Mouse (Mus musculus): ENCODE data around the gene Commd1. TPM values are rescaled to one million over a fixed set of nuclear protein-coding genes. Genes with fewer than 3 reads are reported as not detected.
A peak's percentile ranks its signal among the peaks of the same experiment; 100 is the strongest.

Commd1 gene
- total RNA-seq, 2 experiments from 2014 or later, result 139 to 159 TPM

GRCm38 (mm10) chr11:22860335-22861227 is 121.6 kb downstream of the Commd1 start, which contains the start of gene B3gnt2:
Gene B3gnt2, minus strand, starts transcription at chr11:22860961.
- peak in 1 of 2 experiments; percentile 39 for DNase-seq (ENCODE audit: low spot score in 2 of 2)

- DNase-seq (ENCODE audit: low spot score in 2 of 2), result peak; percentile 83 to 88
These were observed 122.4 kb downstream of the Commd1 start for GRCm38 (mm10) chr11:22859633-22860334.

- DNase-seq (ENCODE audit: low spot score in 2 of 2), result no peak
These were observed 122.9 kb downstream of the Commd1 start for GRCm38 (mm10) chr11:22859301-22859632.

GRCm38 (mm10) chr11:22858441-22859300 is 123.5 kb downstream of the Commd1 start:
- no peak for DNase-seq (ENCODE audit: low spot score in 2 of 2)

- DNase-seq (ENCODE audit: low spot score in 2 of 2), result no peak
These were observed 124.3 kb downstream of the Commd1 start for GRCm38 (mm10) chr11:22857705-22858440.

GRCm38 (mm10) chr11:22857106-22857704 is 125.0 kb downstream of the Commd1 start:
- no peak for DNase-seq (ENCODE audit: low spot score in 2 of 2)

DNA sequence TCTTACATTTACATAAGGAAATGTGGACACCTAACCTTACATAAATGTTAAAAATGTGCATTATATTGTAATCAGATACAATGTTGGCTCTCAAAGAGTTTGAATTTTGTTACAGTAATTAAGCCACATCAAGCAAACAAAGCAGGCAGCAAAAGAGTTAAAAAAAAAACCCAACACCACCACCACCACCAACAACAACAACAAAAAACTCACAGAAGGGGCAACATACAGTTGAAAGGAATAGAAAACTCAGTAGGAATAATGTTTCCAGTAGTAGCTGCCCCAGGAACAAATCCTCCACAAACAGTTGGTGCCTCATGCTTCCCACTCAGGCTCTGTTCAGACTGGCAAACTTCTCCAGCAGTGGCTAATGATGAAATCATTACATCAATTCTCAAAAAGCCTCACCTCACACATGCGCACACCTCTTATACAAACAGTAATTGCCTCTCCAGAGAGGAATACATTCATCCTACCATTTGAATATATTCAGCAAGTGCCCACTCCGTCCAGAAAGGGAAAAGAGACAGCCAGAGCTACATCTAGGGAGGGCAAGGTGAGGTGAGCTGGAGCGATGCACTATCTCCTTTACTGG is 125.7 kb downstream of the Commd1 start:
- no peak for DNase-seq (ENCODE audit: low spot score in 2 of 2)

GRCm38 (mm10) chr11:22854571-22854970 is 127.6 kb downstream of the Commd1 start:
- DNase-seq (ENCODE audit: low spot score in 2 of 2), result no peak

DNA sequence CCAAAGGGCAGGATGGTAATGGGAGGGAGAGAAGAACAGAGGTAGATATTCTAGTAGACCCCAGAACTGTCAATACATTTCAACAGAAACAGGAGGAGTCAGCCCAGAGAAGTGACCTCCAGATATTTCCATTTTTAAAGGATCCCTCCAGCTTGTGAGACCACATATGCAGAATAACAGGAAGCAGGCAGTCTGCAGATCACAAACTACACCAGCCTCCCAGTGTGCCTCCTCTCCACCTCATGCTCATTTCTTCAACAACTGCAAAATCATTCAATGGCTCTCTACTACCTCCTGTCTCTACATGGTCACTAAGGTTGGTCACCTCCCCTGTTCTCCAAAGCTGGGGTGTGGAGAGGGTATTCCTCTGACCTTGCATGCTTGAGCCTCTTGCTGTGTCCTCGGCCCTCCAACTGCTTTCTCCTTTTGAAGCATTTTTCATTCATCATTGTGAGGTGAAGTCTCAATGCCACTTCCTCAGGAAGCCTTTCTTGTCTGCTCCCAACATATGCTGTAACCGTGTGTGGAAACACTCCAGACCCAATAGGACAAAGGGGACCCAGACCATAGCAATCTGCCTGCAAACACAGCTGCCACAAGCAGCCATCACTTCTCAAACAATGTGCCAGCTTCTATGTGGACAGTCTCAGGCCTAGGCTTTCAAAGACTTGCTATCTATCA is 128.6 kb downstream of the Commd1 start:
- no peak for DNase-seq (ENCODE audit: low spot score in 2 of 2)

DNA sequence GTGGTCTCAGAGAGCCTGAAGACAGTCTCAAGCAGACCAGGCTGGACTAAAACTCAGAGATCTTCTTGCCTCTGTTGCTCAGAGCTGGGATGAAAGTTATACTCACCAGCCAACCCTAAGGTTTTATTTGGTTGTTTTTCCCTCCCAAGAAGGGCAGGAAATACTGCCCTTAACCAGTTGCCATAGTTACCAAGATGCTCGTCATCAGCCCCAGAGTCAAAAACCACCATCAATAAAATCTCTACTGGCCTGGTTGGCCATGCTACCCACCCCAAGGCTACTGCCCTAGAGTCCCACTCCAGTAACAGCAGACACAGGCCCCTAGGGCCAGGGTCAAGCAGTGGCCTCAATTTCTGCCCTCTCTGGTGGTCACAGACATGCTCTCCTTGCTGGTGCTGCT is 129.7 kb downstream of the Commd1 start:
- DNase-seq (ENCODE audit: low spot score in 2 of 2), result no peak

DNA sequence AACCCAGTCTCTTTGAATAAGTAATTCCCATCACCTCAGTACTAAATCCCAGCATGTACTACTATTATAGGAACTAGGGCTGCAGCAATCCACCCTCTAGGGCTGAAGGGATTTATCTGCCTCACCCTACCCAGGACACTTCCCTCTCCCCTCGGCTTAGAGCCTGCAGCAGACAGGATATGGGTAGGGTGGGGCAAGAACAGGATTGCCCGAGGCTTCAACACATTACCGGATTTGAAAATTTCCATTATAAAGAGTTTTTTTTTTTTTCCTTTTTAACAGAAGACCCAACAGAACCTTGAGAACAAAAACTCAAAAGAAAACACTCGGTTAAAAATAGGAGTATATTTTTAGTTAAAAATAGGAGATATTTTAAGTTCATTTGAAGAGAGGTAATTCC is 130.8 kb downstream of the Commd1 start:
- DNase-seq (ENCODE audit: low spot score in 2 of 2), result no peak

DNA sequence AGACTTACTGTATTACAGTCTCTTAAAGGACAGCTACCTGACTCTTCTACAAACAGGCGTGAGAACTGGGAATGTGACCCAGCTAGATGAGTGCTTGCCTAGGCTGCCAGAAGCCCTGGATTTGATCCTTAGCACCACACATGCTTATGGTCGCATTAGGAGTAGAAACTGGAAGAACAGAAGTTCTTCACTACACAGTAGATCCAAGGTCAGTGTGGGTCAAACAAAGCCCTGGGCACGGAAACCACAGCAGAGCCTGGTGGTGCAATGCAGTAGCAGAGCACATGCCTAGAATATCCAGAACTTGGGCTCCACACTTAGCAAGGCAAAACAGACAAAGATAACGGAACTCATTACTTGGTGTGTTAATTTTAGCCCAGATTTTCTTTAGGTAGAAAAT is 132.1 kb downstream of the Commd1 start:
- DNase-seq (ENCODE audit: low spot score in 2 of 2), result no peak

- DNase-seq (ENCODE audit: low spot score in 2 of 2), result no peak
These were observed 133.5 kb downstream of the Commd1 start for GRCm38 (mm10) chr11:22848649-22849195.

DNA sequence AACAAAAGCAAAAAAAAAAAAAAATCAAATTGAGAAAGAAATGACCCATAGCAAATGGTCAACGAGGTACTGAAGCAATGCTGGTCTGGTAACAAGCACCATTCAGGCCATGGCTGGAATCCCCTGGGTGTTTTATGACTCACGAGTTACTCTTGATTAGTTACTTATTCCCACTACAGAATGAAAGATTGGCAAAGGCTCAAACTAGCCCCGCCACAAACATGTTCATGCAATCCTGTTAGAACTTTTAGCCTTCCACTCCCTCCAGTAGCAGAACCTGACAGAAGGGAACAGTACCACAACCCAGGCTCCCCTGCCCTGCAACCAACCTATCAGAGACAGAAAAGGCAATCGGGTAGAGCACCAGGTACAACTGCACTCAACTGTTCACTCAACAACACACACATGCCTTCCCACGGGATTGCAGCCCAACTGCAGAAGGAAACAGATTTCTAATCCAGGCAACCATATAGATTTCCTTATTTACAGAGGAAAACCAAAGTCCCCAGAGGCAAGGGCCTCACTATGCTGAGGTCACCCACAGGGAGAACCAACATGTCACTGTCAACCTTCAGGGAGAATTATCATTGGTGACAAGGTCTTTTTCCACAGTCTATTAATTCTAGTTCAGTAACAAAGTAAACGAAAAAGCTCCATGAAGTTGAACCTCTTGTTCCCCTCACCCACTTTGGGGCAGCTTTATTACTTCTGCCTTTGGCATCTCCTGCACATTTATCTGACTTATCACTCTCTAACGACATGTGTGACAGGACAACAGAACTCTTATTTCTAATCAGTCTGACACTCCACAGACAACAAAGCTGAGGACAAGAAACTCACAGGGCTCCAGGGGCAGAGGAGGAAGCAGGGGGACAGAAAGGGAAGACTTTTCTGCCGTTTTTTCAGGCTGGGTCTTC is 134.2 kb downstream of the Commd1 start:
- DNase-seq (ENCODE audit: low spot score in 2 of 2), result no peak

DNA sequence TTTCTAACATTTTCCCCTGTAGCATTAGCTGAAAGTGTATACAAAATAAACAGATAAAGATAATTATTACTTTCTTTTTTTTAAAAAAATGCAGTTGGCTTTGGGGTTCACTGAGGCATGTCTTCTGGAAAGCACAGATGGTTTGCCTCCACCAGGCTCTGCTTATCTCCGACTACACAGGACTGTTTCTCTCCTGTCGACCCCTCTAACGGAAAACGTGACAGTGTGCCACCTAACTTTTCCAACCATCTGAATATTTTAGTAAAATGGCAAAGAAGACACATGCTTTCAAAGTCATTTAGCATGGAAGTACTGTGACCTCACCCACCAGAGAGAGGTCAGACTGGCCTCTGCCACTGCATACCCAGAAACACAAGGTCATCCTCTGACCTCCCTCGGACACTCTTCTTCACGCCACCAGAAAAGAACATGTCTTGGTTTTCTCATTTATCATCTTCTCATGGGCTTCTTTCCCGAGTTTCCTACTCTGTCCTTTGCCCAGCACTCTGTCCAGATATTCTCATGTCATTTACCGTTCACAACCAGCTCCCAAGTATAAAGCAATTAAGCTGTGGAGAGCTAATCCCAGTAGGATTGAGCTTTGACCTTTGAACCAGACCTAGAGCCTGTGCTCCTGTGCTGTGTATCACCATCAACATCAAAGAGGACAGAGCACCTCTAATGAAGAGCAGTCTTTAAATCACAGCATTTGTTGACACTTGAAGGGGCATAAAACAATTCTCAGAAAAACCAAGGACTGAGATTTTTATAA is 135.0 kb downstream of the Commd1 start:
- no peak for DNase-seq (ENCODE audit: low spot score in 2 of 2)
